ENCODE assay signal across 9 mouse cellular contexts in the genomic region with DNA sequence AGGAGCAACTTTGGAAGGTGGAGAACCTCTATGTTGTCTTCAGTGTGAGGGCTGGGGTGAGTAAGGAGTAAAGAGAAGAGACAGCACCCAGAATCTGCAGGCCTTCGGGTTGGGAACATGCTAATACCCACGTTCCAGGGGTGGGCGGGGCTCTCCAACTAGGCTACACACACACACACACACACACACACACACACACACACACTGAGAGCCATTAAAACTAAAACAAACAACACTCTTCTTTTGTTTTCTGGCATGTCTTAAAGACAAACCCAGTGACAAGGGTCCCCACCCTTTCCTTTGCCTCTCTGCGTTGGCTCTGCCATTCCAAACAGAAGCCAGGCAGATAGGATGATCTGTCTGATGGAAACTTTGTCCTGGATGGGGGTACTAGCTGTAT. TPM values are rescaled to one million over a fixed set of nuclear protein-coding genes. Genes with fewer than 3 reads are reported as not detected.
DNase-seq lines count a peak whose midpoint lies in the region; ATAC-seq lines count a peak whose summit lies in the region.
"Had no signal": no experiment of that assay in that cellular context is flagged by ENCODE, and none has a peak within 500 bp of the region (broad histone marks: within the 10 kb centered on the region; RNA-seq: fewer than 3 reads in every experiment).

No protein-coding gene starts in this region.

- peaks cover 2% of the 10 kb centered on the region; the same call in 1 of the 2 replicates for H3K36me3 ChIP-seq in hindbrain, embryonic 11.5 days (ENCODE audit: control insufficient read depth, insufficient read depth, low read length)
- H3K36me3 ChIP-seq in limb, embryonic 12.5 days, result no peaks in the 10 kb centered on the region
- no peaks in the 10 kb centered on the region for H3K36me3 ChIP-seq in neural tube, embryonic 13.5 days

- no peaks in the 10 kb centered on the region for H3K27me3 ChIP-seq in hindbrain, embryonic 11.5 days (ENCODE audit: control insufficient read depth, insufficient read depth, low read length)
- H3K27me3 ChIP-seq in limb, embryonic 12.5 days, result peaks cover 11% of the 10 kb centered on the region
- no peaks in the 10 kb centered on the region for H3K27me3 ChIP-seq in neural tube, embryonic 13.5 days

- 84% methylated on average over 4 of the region's 4 CpGs for WGBS in hindbrain, embryonic 11.5 days
- 83% methylated on average over 4 of the region's 4 CpGs for WGBS in limb, embryonic 12.5 days
- WGBS in neural tube, embryonic 13.5 days, result 62% methylated on average over 4 of the region's 4 CpGs

- peaks cover 12% of the 10 kb centered on the region for H3K4me1 ChIP-seq in hindbrain, embryonic 11.5 days (replicated peaks; ENCODE audit: control insufficient read depth, insufficient read depth, low read length)
- peaks cover 39% of the 10 kb centered on the region for H3K4me1 ChIP-seq in limb, embryonic 12.5 days (replicated peaks)
- peaks cover 75% of the 10 kb centered on the region for H3K4me1 ChIP-seq in neural tube, embryonic 13.5 days (replicated peaks)

- no peak overlapping the region for H3K27ac ChIP-seq in hindbrain, embryonic 11.5 days (ENCODE audit: low read depth, low read length)
- H3K27ac ChIP-seq in limb, embryonic 12.5 days, result no peak overlapping the region
- H3K27ac ChIP-seq in neural tube, embryonic 13.5 days (replicated peaks), result peak overlapping the region; percentile 92
- H3K27ac ChIP-seq: liver, embryonic 14.5 days had no signal

- H3K4me2 ChIP-seq in hindbrain, embryonic 11.5 days (replicated peaks; ENCODE audit: low read depth, low read length), result peak overlapping the region; percentile 93
- peak overlapping the region; percentile 99 for H3K4me2 ChIP-seq in limb, embryonic 12.5 days
- H3K4me2 ChIP-seq in neural tube, embryonic 13.5 days, result peak overlapping the region; percentile 89

- no peak for ATAC-seq in hindbrain, embryonic 11.5 days (ENCODE audit: low FRiP score)
- no peak for ATAC-seq in limb, embryonic 12.5 days (ENCODE audit: insufficient number of reproducible peaks, insufficient read depth, low FRiP score, low TSS enrichment, low read depth)
- ATAC-seq in neural tube, embryonic 13.5 days (ENCODE audit: low read depth), result no peak

- H3K4me3 ChIP-seq in hindbrain, embryonic 11.5 days (ENCODE audit: low read depth, low read length), result peak overlapping the region; percentile 81
- peak overlapping the region; percentile 67; the same call in 1 of the 2 replicates for H3K4me3 ChIP-seq in limb, embryonic 12.5 days (replicated peaks)
- peak overlapping the region; percentile 89 for H3K4me3 ChIP-seq in neural tube, embryonic 13.5 days

- H3K9ac ChIP-seq in hindbrain, embryonic 11.5 days (ENCODE audit: low read depth, low read length), result no peak overlapping the region; the same call in 1 of the 2 replicates
- H3K9ac ChIP-seq in limb, embryonic 12.5 days (replicated peaks), result no peak overlapping the region
- peak overlapping the region; percentile 96 for H3K9ac ChIP-seq in neural tube, embryonic 13.5 days
- H3K9ac ChIP-seq: liver, embryonic 14.5 days had no signal

- H3K9me3 ChIP-seq in hindbrain, embryonic 11.5 days (ENCODE audit: control insufficient read depth, low read length), result no peaks in the 10 kb centered on the region
- no peaks in the 10 kb centered on the region for H3K9me3 ChIP-seq in limb, embryonic 12.5 days
- no peaks in the 10 kb centered on the region for H3K9me3 ChIP-seq in neural tube, embryonic 13.5 days

- peak; percentile 96 for DNase-seq in heart, adult 11 months
- DNase-seq in heart, postnatal 4 days, result no peak
- DNase-seq in hindbrain, embryonic 11.5 days (ENCODE audit: low spot score), result no peak
- DNase-seq in ovary, postnatal 10 days (ENCODE audit: low spot score), result no peak
- no peak for DNase-seq in right cerebral cortex, postnatal 36 days (ENCODE audit: low spot score in 2 of 2)
- no peak for DNase-seq in spleen, postnatal 10 days (ENCODE audit: low spot score in 2 of 2)

RNA-seq across cellular contexts. Expression of a gene that starts 2.0 kb away (rescaled TPM):
- 10 to 100 TPM; 60.2 to 64.7 TPM for total RNA-seq in heart, postnatal 4 days (2021)
- polyA plus RNA-seq in hindbrain, embryonic 11.5 days (2014; fragmentation: Nextera tagmentation; extraction: Ambion mirVana), result 61.0 and 71.4 TPM in 2 replicates
- 16.4 and 16.9 TPM in 2 replicates for polyA plus RNA-seq in limb, embryonic 12.5 days (2016; fragmentation: Nextera tagmentation; extraction: Ambion mirVana)
- polyA plus RNA-seq in neural tube, embryonic 13.5 days (2015; fragmentation: Nextera tagmentation; extraction: Ambion mirVana), result 41.8 and 43.5 TPM in 2 replicates
